Mouse (Mus musculus) erythroblast, embryonic 14.5 days (primary cell): ENCODE measurements around the gene Dlgap1.

Source experiments
- GATA1 ChIP-seq: IDR thresholded peaks from 2 replicates; pipeline ENCODE4 v1.6.1; 2012; ENCODE audit warnings: low read length, inconsistent platforms, mixed read lengths
- TAL1 ChIP-seq: IDR thresholded peaks from 3 replicates; pipeline ENCODE4 v1.6.1; 2012; ENCODE audit warnings: low read length, inconsistent platforms, mixed read lengths

DNA sequence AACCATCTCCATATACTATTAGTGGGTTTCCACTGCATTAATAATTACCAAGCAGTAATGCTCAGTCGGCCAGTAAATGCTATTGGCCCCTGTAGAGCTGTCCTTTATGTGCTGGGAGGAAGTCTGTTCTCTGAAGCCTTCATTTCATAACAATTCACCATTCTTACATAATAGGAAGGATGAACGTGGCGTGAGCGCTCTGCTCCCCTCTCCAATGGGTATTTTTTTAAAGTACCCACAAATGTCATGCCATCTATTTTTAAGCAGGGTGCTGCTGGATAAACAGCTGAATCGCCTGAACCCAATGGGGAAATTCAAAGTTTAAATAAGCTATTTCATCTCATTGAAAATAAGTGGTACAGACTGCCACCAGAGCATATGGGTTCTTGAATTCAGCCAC, 602.0 kb downstream of the Dlgap1 start:
- TF ChIP-seq GATA1 (no peak), TAL1 (no peak)
